Mouse (Mus musculus) stomach, postnatal 0 days (tissue): ENCODE data around the gene Cdhr3. TPM values are rescaled to one million over a fixed set of nuclear protein-coding genes. Genes with fewer than 3 reads are reported as not detected.

ENCODE experiments used
- ATAC-seq: fragments of 200-750 bp; cut with Nextera tagmentation; 2 replicates; pipeline ENCODE4 v1.8.0; 2017; ENCODE audit not compliant: low FRiP score, low TSS enrichment
- DNase-seq: peaks from one replicate; pipeline ENCODE4 v3.0.0-alpha.2; 2016; ENCODE audit warnings: low spot score
- H3K27ac ChIP-seq: fragments of 300-500 bp; sonication (generic); replicated peaks from 2 replicates; pipeline ENCODE4 v1.5.1; 2014; ENCODE audit warnings: mild to moderate bottlenecking, control low read depth
- H3K27me3 ChIP-seq: fragments of 300-500 bp; sonication (generic); 2 replicates; pipeline ENCODE4 v1.6.1; 2014; ENCODE audit warnings: low read length; ENCODE audit not compliant: control insufficient read depth, insufficient read depth
- H3K36me3 ChIP-seq: fragments of 300-500 bp; sonication (generic); 2 replicates; pipeline ENCODE4 v1.6.1; 2014; ENCODE audit warnings: low read length, mixed read lengths; ENCODE audit not compliant: control insufficient read depth, insufficient read depth
- H3K4me1 ChIP-seq: fragments of 300-500 bp; sonication (generic); replicated peaks from 2 replicates; pipeline ENCODE4 v1.6.1; 2014; ENCODE audit warnings: antibody characterized with exemption; ENCODE audit not compliant: control insufficient read depth, insufficient read depth
- H3K4me2 ChIP-seq: fragments of 300-500 bp; sonication (generic); replicated peaks from 2 replicates; pipeline ENCODE4 v1.6.1; 2014; ENCODE audit warnings: low read depth, mild to moderate bottlenecking, control low read depth, moderate library complexity
- H3K4me3 ChIP-seq: fragments of 300-500 bp; sonication (generic); 2 replicates; pipeline ENCODE4 v1.5.1; 2014; ENCODE audit warnings: low read depth, low read length, control low read depth
- H3K9ac ChIP-seq: fragments of 300-500 bp; sonication (generic); 2 replicates; pipeline ENCODE4 v1.6.1; 2014; ENCODE audit warnings: mild to moderate bottlenecking, low read length, control low read depth, mixed read lengths
- H3K9me3 ChIP-seq: fragments of 300-500 bp; sonication (generic); 2 replicates; pipeline ENCODE4 v1.6.1; 2016; ENCODE audit warnings: low read length; ENCODE audit not compliant: control insufficient read depth
- CTCF ChIP-seq: IDR thresholded peaks from 2 replicates; pipeline ENCODE4 v1.5.1; 2016; ENCODE audit warnings: antibody characterized with exemption, low read depth, mild to moderate bottlenecking, moderate library complexity
- EP300 ChIP-seq: optimal IDR thresholded peaks from 2 replicates; pipeline ENCODE3; 2016; ENCODE audit warnings: antibody characterized with exemption
- WGBS: fragments of 180-500 bp; shearing (Covaris S2); extraction: QIAGEN DNeasy Blood & Tissue Kit; methylation state at CpG from one replicate; pipeline ENCODE4 v1.1.7; 2014; 5-methylcytosine and 5-hydroxymethylcytosine counted together
- polyA plus RNA-seq: library from polyadenylated mRNA; unstranded; fragments of >200 nt; fragmentation: Nextera tagmentation; extraction: Ambion mirVana; gene quantifications from 2 replicates; pipeline ENCODE4 v1.2.1, GENCODE M21; 2015

Gene Cdhr3
- polyA plus RNA-seq: 0.05 and 0.07 TPM in 2 replicates

GRCm38 (mm10) chr12:33092775-33093174 lies at the start of gene Cdhr3:
Gene Cdhr3 (minus strand): TSS chr12:33092875.
- Histone ChIP-seq H3K9ac (no peak within 1 kb of the TSS), H3K27me3 (no peaks in the 10 kb centered on the region), H3K4me3 (no peak within 1 kb of the TSS), H3K9me3 (no peaks in the 10 kb centered on the region), H3K36me3 (no peaks in the 10 kb centered on the region), H3K27ac (no peak within 1 kb of the TSS), H3K4me2 (no peak within 1 kb of the TSS), H3K4me1 (no peaks in the 10 kb centered on the region)
- DNase-seq: no peak
- TF ChIP-seq CTCF (no peak), EP300 (no peak)
- 61% methylated on average over 6 of the region's 6 CpGs for WGBS
- no peak for ATAC-seq

DNA sequence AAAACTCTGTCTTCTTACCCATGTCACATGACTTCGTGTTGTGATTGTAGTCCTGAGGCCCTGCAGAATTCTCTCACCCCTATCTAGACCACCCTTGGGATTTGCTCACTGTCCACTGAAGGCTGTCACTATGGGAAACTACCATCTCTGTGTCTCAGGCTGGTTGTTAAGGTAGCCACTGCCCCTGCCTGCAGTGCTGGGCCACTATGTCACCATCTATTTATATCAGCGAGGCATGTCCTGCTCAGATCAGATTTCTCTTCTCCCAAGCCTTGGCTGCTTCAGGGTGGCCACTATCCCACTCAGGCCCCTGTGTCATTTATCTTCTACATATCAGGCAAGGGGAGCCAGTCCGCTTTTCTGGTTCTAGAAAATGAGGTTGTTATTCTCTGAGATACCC lies 46.4 kb upstream of the Cdhr3 start:
- ATAC-seq (no peak; the same call in 1 of the 2 replicates), DNase-seq (no peak)
- Histone ChIP-seq H3K4me2 (no peak overlapping the region), H3K9me3 (no peaks in the 10 kb centered on the region), H3K36me3 (no peaks in the 10 kb centered on the region), H3K4me3 (no peak overlapping the region), H3K4me1 (no peaks in the 10 kb centered on the region), H3K27ac (no peak overlapping the region), H3K9ac (no peak overlapping the region), H3K27me3 (no peaks in the 10 kb centered on the region)
- WGBS: 82% methylated on average over 3 of the region's 3 CpGs
- TF ChIP-seq CTCF (no peak), EP300 (no peak)

DNA sequence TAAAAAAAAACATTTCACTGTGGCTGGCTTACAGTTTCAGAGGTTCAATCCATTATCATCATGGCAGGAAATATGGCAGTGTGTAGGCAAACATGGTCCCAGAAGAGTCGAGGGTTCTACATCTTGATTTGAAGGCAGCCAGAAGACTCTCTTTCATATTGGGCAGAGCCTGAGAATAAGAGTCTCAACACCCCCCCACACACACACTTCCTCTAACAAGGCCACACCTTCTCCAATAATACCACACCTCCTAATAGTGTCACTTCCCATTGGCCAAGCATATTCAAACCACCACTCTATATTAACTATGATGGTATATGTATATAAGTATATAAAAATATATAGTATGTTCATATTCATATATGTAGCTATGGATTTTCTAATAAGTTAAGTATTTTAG lies 45.2 kb upstream of the Cdhr3 start:
- TF ChIP-seq EP300 (no peak), CTCF (no peak)
- Histone ChIP-seq H3K4me1 (no peaks in the 10 kb centered on the region), H3K9me3 (no peaks in the 10 kb centered on the region), H3K27ac (no peak overlapping the region), H3K36me3 (no peaks in the 10 kb centered on the region), H3K4me2 (no peak overlapping the region), H3K27me3 (no peaks in the 10 kb centered on the region), H3K9ac (no peak overlapping the region), H3K4me3 (no peak overlapping the region)
- DNase-seq (no peak), ATAC-seq (no peak)
- WGBS: 72% methylated on average over 1 of the region's 1 CpGs

DNA sequence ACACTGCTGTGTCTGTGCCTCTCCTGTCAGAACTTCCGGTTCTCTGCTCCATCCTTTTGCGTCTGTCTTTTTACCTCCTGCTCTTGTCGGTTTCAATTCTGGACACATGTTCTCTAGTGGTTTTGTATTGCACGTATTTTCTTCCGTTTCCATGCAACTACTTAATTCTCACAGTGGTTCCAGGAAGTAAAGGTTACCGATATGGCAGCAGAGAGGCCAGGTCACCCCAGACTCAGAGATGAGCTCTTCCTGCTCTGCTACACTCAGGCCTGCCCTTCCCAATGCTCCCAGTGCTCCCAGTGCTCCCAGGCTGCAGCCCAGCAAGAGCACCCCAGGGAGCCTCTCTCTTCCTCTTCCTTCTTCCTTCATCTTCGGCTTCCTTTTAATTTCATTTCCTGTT lies 39.1 kb upstream of the Cdhr3 start:
- Histone ChIP-seq H3K4me3 (no peak overlapping the region), H3K9me3 (no peaks in the 10 kb centered on the region), H3K4me1 (no peaks in the 10 kb centered on the region), H3K36me3 (no peaks in the 10 kb centered on the region), H3K9ac (no peak overlapping the region), H3K4me2 (no peak overlapping the region), H3K27ac (no peak overlapping the region), H3K27me3 (no peaks in the 10 kb centered on the region)
- no peak for TF ChIP-seq CTCF
- no peak for TF ChIP-seq EP300
- no peak for DNase-seq
- WGBS: 59% methylated on average over 7 of the region's 7 CpGs
- ATAC-seq: no peak

- no peak overlapping the region for H3K9ac ChIP-seq
- H3K4me1 ChIP-seq: no peaks in the 10 kb centered on the region
- TF ChIP-seq CTCF: no peak
- no peak for TF ChIP-seq EP300
- WGBS: 41% methylated on average over 8 of the region's 8 CpGs
- no peak overlapping the region for H3K27ac ChIP-seq
- no peaks in the 10 kb centered on the region for H3K36me3 ChIP-seq
- no peaks in the 10 kb centered on the region for H3K27me3 ChIP-seq
- H3K9me3 ChIP-seq: no peaks in the 10 kb centered on the region
- no peak overlapping the region for H3K4me2 ChIP-seq
- DNase-seq (no peak), ATAC-seq (no peak)
- no peak overlapping the region for H3K4me3 ChIP-seq
These were observed 37.7 kb upstream of the Cdhr3 start for GRCm38 (mm10) chr12:33130401-33130800.

- ATAC-seq (no peak), DNase-seq (no peak)
- TF ChIP-seq EP300 (no peak), CTCF (no peak)
- Histone ChIP-seq H3K9ac (no peak overlapping the region), H3K27ac (no peak overlapping the region), H3K4me2 (no peak overlapping the region), H3K4me1 (no peaks in the 10 kb centered on the region), H3K27me3 (no peaks in the 10 kb centered on the region), H3K9me3 (no peaks in the 10 kb centered on the region), H3K36me3 (no peaks in the 10 kb centered on the region), H3K4me3 (no peak overlapping the region)
- WGBS: 21% methylated on average over 4 of the region's 4 CpGs
These were observed 36.7 kb upstream of the Cdhr3 start for GRCm38 (mm10) chr12:33129410-33129809.
